Mouse (Mus musculus) liver, postnatal 0 days (tissue): ENCODE data around the gene Zfp467. TPM values are rescaled to one million over a fixed set of nuclear protein-coding genes. Genes with fewer than 3 reads are reported as not detected.

Experiments used
- ATAC-seq: fragments of 200-750 bp; cut with Nextera tagmentation; 2 replicates; pipeline ENCODE4 v1.8.0; 2017; ENCODE audit warnings: mild to moderate bottlenecking, moderate library complexity
- DNase-seq: peaks from one replicate; pipeline ENCODE4 v3.0.0-alpha.2; 2016
- H3K27ac ChIP-seq: fragments of 300-500 bp; sonication (generic); 2 replicates; pipeline ENCODE4 v1.5.1; 2014; ENCODE audit warnings: antibody characterized with exemption, moderate library complexity, mild to moderate bottlenecking, low read depth
- H3K27me3 ChIP-seq: fragments of 300-500 bp; sonication (generic); 2 replicates; pipeline ENCODE4 v1.6.1; 2014; ENCODE audit warnings: low read length, control low read depth, mixed read lengths; ENCODE audit not compliant: insufficient read depth
- H3K36me3 ChIP-seq: fragments of 300-500 bp; sonication (generic); replicated peaks from 2 replicates; pipeline ENCODE4 v1.6.1; 2014; ENCODE audit warnings: mild to moderate bottlenecking, control low read depth, low read length, moderate library complexity, mixed read lengths; ENCODE audit not compliant: insufficient read depth
- H3K4me1 ChIP-seq: fragments of 300-500 bp; sonication (generic); 2 replicates; pipeline ENCODE4 v1.6.1; 2014; ENCODE audit warnings: antibody characterized with exemption, mild to moderate bottlenecking, control low read depth; ENCODE audit not compliant: insufficient read depth
- H3K4me2 ChIP-seq: fragments of 300-500 bp; sonication (generic); 2 replicates; pipeline ENCODE4 v1.6.1; 2014; ENCODE audit warnings: low read depth, mild to moderate bottlenecking, low read length, moderate library complexity, mixed read lengths
- H3K4me3 ChIP-seq: fragments of 300-500 bp; sonication (generic); 2 replicates; pipeline ENCODE4 v1.5.1; 2014; ENCODE audit warnings: low read depth, low read length
- H3K9ac ChIP-seq: fragments of 300-500 bp; sonication (generic); replicated peaks from 2 replicates; pipeline ENCODE4 v1.6.1; 2014; ENCODE audit warnings: mild to moderate bottlenecking, moderate library complexity
- H3K9me3 ChIP-seq: fragments of 300-500 bp; sonication (generic); 2 replicates; pipeline ENCODE4 v1.6.1; 2016; ENCODE audit warnings: mild to moderate bottlenecking, control low read depth, low read length, mixed read lengths
- CTCF ChIP-seq: sonication (generic); IDR thresholded peaks from 2 replicates; pipeline ENCODE4 v1.5.1; 2016; ENCODE audit warnings: antibody characterized with exemption, low read depth
- EP300 ChIP-seq: IDR thresholded peaks from 2 replicates; pipeline ENCODE4 v1.6.1; 2016; ENCODE audit warnings: antibody characterized with exemption, low read depth, mild to moderate bottlenecking
- WGBS: fragments of 180-500 bp; shearing (Covaris S2); extraction: QIAGEN DNeasy Blood & Tissue Kit; methylation state at CpG from one replicate; pipeline ENCODE4 v1.1.7; 2014; ENCODE audit not compliant: insufficient replicate concordance; 5-methylcytosine and 5-hydroxymethylcytosine counted together
- polyA plus RNA-seq: library from polyadenylated mRNA; unstranded; fragments of >200 nt; fragmentation: Nextera tagmentation; extraction: Ambion mirVana; gene quantifications from 2 replicates; pipeline ENCODE4 v1.2.1, GENCODE M21; 2015

Gene Zfp467
- polyA plus RNA-seq, 1 experiment from 2014 or later, result 4.9 TPM

DNA sequence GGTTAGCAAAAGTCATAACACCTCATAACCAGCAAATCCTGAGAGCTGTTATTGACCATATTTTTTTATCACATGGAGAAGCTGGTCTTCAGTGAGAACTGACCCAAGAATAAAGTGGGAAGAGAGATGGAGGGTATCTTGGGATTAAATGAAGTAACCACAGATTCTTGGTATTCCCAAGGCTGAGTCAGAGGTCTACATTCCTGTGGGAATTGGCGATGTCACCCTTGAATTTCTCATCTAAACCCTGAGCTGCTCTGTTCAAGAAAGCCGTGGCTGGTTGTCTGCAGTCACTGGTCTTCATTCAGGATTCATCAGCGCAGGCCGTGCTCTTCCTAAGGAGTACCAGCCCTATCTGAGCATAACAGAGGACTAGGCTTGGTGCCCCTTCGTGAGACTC, 18.7 kb downstream of the Zfp467 start:
- Histone ChIP-seq H3K36me3 (no peaks in the 10 kb centered on the region), H3K4me2 (no peak overlapping the region), H3K27me3 (no peaks in the 10 kb centered on the region), H3K27ac (no peak overlapping the region), H3K9ac (no peak overlapping the region), H3K4me1 (peaks cover 9% of the 10 kb centered on the region; the same call in 1 of the 2 replicates), H3K4me3 (no peak overlapping the region), H3K9me3 (no peaks in the 10 kb centered on the region)
- ATAC-seq (no peak), DNase-seq (no peak)
- TF ChIP-seq EP300, result no peak
- no peak for TF ChIP-seq CTCF
- WGBS, result 68% methylated on average over 5 of the region's 5 CpGs

DNA sequence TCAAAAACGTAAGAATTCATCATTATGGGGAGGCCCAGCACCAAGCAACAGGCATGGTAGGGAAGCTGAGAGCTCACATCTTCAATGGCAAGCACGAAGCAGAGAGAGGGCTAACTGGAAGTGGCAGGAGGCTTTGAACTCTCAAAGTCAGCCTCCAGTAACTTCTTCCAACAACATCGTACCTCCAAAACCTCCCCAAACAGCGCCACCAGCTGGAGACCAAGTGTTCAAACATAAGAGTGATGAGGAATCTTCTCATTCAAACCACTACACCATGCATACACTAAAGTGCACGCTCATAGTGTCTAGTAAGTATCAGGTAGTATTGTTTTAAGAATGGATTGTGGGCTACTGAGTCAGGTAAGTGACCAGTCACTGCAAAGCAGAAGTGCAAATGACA, 21.6 kb downstream of the Zfp467 start:
- no peak overlapping the region for H3K27ac ChIP-seq
- H3K4me1 ChIP-seq, result peaks cover 6% of the 10 kb centered on the region; the same call in 1 of the 2 replicates
- no peak overlapping the region for H3K4me3 ChIP-seq
- no peak overlapping the region for H3K4me2 ChIP-seq
- no peak for ATAC-seq
- no peaks in the 10 kb centered on the region for H3K36me3 ChIP-seq
- no peaks in the 10 kb centered on the region for H3K9me3 ChIP-seq
- no peak for TF ChIP-seq EP300
- peak; percentile 27 for TF ChIP-seq CTCF
- no peak overlapping the region for H3K9ac ChIP-seq
- no peaks in the 10 kb centered on the region for H3K27me3 ChIP-seq
- no peak for DNase-seq
- 56% methylated on average over 5 of the region's 5 CpGs for WGBS

DNA sequence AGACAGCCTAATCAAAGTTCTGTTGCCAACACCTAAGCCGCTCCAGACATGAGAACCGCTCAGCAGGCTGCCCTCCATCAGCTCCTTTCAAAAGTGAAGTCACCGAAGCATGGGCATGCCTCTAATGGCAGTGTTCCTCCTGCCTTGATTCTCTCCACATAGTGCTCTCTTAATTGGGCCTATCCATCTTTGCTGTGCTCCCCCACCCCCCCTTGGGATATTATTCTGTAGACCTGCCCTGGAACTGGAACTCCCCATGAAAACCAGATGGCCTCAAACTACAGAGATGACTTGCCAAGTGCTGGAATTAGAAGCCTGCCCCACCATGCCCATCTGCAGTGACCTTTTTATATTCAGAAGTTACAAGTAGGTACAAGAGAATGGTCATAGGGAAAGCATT, 22.3 kb downstream of the Zfp467 start:
- Histone ChIP-seq H3K27ac (no peak overlapping the region), H3K4me3 (no peak overlapping the region), H3K9me3 (no peaks in the 10 kb centered on the region), H3K36me3 (no peaks in the 10 kb centered on the region), H3K4me2 (no peak overlapping the region), H3K4me1 (no peaks in the 10 kb centered on the region), H3K9ac (no peak overlapping the region), H3K27me3 (no peaks in the 10 kb centered on the region)
- WGBS, result 85% methylated on average over 3 of the region's 3 CpGs
- TF ChIP-seq CTCF, result no peak
- TF ChIP-seq EP300, result no peak
- DNase-seq (no peak), ATAC-seq (no peak)

DNA sequence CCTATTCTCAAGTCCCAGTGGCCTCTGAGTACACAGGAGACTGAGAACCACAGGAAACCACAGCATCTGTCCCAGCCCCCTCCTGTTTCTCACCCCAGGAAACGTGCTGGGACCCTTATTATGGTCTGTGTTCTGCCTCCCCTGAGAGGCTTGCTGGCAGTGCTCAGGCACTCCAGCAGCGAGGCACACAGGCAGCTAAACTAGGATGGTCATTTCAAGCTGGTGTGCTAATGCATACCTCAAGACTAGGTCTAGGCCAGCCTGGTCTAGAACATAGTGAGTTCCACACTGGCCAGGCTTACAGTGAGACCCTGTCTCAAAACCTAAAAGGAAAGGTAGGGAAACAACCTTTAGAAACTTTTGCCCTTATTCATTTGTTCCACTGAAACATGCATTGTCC, 25.0 kb downstream of the Zfp467 start:
- Histone ChIP-seq H3K27me3 (no peaks in the 10 kb centered on the region), H3K4me1 (no peaks in the 10 kb centered on the region), H3K27ac (no peak overlapping the region), H3K9ac (0 out of 2 replicates have a peak overlapping the region, but pooled peaks have one; percentile 21), H3K4me3 (no peak overlapping the region), H3K4me2 (no peak overlapping the region), H3K9me3 (no peaks in the 10 kb centered on the region), H3K36me3 (no peaks in the 10 kb centered on the region)
- WGBS, result 14% methylated on average over 2 of the region's 2 CpGs
- no peak for ATAC-seq
- TF ChIP-seq EP300, result no peak
- TF ChIP-seq CTCF, result no peak
- no peak for DNase-seq

DNA sequence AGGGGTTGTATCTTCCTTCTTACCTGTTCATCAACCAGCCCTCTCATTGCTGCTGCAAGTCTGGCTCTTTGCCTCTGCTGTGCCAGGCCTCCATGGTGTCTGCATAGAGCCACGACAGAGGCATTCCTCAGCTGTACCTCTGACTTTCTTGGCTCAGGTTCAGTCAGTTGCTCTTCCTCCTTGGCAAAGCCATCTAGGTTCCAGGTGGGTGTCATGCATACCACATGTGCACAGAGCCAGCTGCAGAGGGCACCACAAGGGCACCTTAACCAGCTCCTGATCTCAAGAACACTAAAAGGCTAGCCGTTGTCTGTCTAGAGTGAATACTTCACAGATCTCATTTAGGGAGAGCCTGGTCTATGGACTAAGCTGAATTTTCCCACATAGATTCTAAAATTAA, 29.1 kb downstream of the Zfp467 start:
- Histone ChIP-seq H3K4me2 (no peak overlapping the region), H3K27ac (no peak overlapping the region), H3K4me3 (no peak overlapping the region), H3K9ac (no peak overlapping the region), H3K4me1 (no peaks in the 10 kb centered on the region), H3K36me3 (no peaks in the 10 kb centered on the region; the same call in none of the 2 replicates), H3K9me3 (no peaks in the 10 kb centered on the region), H3K27me3 (no peaks in the 10 kb centered on the region)
- no peak for DNase-seq
- WGBS, result 74% methylated on average over 2 of the region's 2 CpGs
- no peak for TF ChIP-seq CTCF
- no peak for TF ChIP-seq EP300
- ATAC-seq, result no peak

DNA sequence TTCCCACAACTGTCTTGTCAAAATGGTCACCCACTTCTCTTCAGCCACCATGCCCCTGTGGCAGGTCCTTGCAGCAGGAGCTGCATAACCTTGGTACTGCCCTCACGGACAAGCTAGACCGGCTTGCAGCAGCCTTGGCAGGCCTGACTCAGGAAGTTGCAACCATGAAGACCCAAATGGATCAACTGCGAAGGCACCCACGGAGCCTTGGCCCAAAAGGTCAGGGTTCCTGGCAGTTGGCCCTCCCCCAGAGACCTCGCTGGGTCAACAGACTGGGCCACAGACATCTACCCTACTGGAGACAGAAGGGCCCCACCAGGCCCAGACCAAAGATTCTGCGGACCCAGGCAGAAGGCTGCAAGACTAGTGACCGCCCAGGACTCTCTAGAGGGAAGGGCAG, 30.0 kb downstream of the Zfp467 start:
- Histone ChIP-seq H3K9me3 (no peaks in the 10 kb centered on the region), H3K4me2 (no peak overlapping the region), H3K4me1 (no peaks in the 10 kb centered on the region), H3K27me3 (no peaks in the 10 kb centered on the region), H3K36me3 (no peaks in the 10 kb centered on the region; the same call in none of the 2 replicates), H3K27ac (no peak overlapping the region), H3K4me3 (no peak overlapping the region), H3K9ac (no peak overlapping the region)
- DNase-seq (peak; percentile 9), ATAC-seq (no peak)
- TF ChIP-seq CTCF, result no peak
- no peak for TF ChIP-seq EP300
- 87% methylated on average over 7 of the region's 7 CpGs for WGBS

DNA sequence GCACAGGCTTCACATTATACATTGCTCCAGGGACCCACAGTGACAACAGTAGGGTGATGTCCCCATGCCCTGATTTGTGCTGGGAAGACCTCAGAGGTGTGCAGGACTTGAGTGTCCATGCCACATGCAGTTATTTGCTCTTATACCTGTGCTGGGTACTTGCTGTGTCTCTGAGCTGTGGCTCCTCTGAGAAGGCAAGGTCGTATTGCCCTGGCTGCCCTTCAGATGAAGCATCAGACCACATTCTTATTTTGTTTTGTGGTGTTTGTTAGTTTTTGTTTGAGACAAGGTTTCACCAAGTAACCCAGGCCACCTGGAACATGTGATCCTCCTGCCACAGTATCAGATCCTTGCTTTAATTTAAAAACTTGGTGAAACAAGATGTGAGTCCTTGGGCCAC, 30.7 kb downstream of the Zfp467 start:
- no peak overlapping the region for H3K27ac ChIP-seq
- no peaks in the 10 kb centered on the region for H3K4me1 ChIP-seq
- H3K4me3 ChIP-seq, result no peak overlapping the region
- WGBS, result 81% methylated on average over 1 of the region's 1 CpGs
- no peak overlapping the region for H3K4me2 ChIP-seq
- no peaks in the 10 kb centered on the region for H3K9me3 ChIP-seq
- ATAC-seq, result no peak
- no peaks in the 10 kb centered on the region; the same call in none of the 2 replicates for H3K36me3 ChIP-seq
- TF ChIP-seq EP300 (no peak), CTCF (no peak)
- H3K9ac ChIP-seq, result no peak overlapping the region
- H3K27me3 ChIP-seq, result no peaks in the 10 kb centered on the region
- DNase-seq, result peak; percentile 9
